Mouse (Mus musculus): ENCODE data around the gene Ms4a1. TPM values are rescaled to one million over a fixed set of nuclear protein-coding genes. Genes with fewer than 3 reads are reported as not detected.

Gene Ms4a1
- total RNA-seq, 2 experiments from 2014 or later = 0.47 to 0.76 TPM

Other genes starting within 250 kb of the Ms4a1 start
- not detected for gene Ms4a18, start 248.2 kb downstream of the Ms4a1 start, total RNA-seq (2021)
- 1 to 10 TPM; 1.2 to 3.3 TPM for gene Ms4a8a, start 185.1 kb downstream of the Ms4a1 start, total RNA-seq (2021)
- not detected for gene 1700017D01Rik, start 135.4 kb downstream of the Ms4a1 start, total RNA-seq (2021)
- gene 1700025F22Rik, start 100.9 kb downstream of the Ms4a1 start, total RNA-seq (2021) = not detected
- gene Ms4a13, start 69.5 kb downstream of the Ms4a1 start, total RNA-seq (2021) = not detected
- not detected for gene Ms4a12, start 33.8 kb downstream of the Ms4a1 start, total RNA-seq (2021)
- gene Ms4a5, start 17.6 kb upstream of the Ms4a1 start, total RNA-seq (2021) = not detected
- under 1 TPM in 1 of 2 experiments, not detected in 1; 0.05 TPM for gene Ms4a14, start 48.2 kb upstream of the Ms4a1 start, total RNA-seq (2021)
- gene Ms4a7, start 69.9 kb upstream of the Ms4a1 start, total RNA-seq (2021) = 1 to 10 TPM; 1.1 to 1.8 TPM
- 10 to 100 TPM in 1 of 2 experiments, 1 to 10 TPM in 1; 5.2 to 14.5 TPM for gene Ms4a4a, start 109.3 kb upstream of the Ms4a1 start, total RNA-seq (2021)
- gene Ms4a4c, start 138.5 kb upstream of the Ms4a1 start, total RNA-seq (2021) = 1 to 10 TPM in 1 of 2 experiments, not detected in 1; 1.8 TPM
- gene Ms4a4b, start 177.3 kb upstream of the Ms4a1 start, total RNA-seq (2021) = under 1 TPM; 0.70 to 1.00 TPM
- gene Ms4a6c, start 203.1 kb upstream of the Ms4a1 start, total RNA-seq (2021) = 10 to 100 TPM in 1 of 2 experiments, 1 to 10 TPM in 1; 6.3 to 15.1 TPM
- 1 to 10 TPM in 1 of 2 experiments, not detected in 1; 1.1 TPM for gene Gm8369, start 219.7 kb upstream of the Ms4a1 start, total RNA-seq (2021)

Data from heart, postnatal 36 days (tissue).